Mouse (Mus musculus) kidney, adult 9 months (tissue): Measurements from ENCODE around the gene Chl1.

ENCODE experiments used
- DNase-seq: peaks from one replicate; pipeline ENCODE4 v3.0.0; 2022

Gene Chl1

DNA sequence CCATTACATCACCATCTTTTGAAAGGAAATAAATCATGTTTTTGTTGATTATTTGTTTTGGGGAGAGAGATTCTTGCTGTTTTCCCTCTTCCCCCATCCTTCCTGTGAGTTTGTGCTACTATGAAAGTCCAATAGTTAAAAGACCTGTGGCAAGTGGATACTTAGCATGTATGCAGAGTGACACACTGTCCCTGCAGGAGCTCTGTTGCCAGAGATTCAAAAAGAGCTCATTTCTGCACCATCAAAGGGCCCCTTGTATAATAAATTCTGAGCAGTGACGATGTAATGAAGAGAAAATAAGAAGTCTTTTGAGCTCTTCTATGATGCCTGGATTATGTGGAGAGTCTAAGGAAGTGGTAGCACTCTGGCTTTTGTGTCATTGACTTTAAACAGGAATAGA is 33.4 kb downstream of the Chl1 start:
- no peak for DNase-seq

DNA sequence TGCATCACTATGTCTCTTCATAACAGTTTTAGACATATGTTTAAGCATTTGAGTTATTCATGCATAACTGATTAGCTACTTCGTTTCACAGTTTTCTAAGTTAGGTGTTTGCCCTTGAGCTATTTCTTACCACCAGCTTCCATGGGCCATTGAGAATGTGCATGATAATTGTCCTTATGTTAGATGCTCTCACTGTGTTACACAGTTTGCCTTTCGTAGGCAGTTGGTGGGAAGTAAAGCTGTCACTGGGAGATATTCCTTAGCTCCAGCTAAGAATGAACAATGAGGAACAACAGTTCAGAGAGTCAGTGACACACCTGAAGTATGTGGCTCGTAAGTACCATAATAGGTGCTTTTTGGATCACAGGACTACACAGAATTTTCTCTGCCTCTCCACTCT is 35.9 kb downstream of the Chl1 start:
- no peak for DNase-seq

DNA sequence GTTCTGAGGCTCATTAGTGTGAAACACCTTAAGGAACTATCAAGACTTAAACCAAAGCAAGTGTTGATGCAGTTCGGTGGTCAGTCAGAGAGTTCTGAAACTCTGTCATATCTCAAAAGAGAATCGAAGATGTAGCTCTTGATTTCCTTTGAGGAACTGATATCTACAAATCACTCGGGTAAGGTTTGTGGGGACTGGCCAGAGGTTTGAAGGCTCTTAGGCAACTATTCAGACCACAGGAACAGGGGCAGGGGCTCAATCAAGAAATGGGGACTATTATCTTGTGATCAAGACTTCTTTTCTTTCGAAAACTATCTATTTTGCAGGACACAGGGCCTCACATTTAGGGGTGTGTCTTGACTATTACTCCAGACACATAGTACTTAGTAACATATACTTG is 39.5 kb downstream of the Chl1 start:
- DNase-seq: no peak

DNA sequence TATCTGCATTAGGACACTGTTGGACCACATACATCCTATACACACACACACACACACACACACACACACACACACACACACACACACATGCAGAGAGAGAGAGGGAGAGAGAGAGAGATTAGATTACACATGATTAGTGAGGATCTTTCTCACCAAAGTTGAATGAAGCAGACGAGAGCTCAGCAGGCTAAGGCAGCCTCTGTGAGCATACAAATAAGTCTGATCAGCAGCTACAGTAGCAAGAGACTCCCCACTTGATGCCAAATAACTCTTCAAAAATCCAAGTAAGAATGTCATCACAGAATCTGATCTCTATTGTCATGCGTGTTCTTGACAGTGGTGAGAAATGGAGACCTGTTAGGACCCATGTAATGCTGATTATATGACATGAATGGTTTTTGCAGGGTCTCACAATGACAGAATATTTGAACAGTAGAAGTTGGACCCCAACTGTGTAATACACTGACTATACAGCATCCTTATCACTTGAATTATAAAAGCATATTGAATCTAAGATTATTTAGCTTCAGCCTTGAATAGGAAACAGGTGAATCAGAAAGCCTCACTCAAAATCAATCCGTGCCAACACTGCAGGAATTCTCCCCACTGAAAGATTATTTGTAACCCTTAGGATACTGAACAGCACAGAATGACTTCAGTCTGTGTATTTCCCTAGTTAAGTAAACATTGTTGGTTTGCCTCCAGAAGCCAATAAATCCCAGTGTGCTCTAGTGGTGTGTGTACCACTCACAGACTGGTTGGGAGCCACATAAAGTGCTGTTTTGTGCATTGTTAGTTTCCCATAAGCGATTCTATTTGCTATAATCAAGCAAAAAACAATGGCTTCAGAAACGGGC is 47.9 kb downstream of the Chl1 start:
- no peak for DNase-seq

DNA sequence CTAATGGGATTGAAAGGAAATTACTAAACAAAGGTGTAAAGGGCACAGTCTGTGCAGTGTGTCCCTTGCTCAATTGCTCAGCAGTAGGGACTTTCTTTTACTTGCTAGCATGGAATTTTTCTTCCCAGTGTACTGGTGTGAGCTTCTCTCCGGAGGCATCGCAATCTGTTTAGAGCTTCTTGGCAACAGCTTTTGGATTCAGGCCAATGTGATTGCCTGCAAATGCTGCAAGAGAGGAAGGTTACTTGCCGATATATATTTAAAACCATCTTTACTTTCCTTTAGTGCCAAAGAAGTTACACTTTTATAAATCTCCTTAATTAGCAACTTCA is 48.5 kb downstream of the Chl1 start:
- no peak for DNase-seq

DNA sequence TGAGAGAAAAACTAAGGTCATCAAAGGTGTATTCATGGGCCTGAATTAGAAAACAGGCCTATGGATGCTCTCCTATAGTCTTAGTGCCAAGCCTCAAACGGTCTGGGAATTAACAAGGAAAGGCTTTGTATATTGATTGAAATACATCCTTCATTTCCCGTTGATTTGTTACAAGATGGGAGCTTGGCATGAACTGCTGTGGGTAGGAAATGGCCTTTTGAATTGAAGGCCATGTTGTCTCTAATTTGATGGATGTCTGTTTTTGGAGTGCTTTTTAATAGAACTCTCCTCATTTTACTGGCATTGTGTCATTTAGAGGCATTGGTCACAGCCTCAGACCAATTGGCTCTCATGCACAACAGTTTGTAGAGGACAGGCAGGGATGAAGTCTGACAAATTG is 49.0 kb downstream of the Chl1 start:
- DNase-seq: no peak

DNA sequence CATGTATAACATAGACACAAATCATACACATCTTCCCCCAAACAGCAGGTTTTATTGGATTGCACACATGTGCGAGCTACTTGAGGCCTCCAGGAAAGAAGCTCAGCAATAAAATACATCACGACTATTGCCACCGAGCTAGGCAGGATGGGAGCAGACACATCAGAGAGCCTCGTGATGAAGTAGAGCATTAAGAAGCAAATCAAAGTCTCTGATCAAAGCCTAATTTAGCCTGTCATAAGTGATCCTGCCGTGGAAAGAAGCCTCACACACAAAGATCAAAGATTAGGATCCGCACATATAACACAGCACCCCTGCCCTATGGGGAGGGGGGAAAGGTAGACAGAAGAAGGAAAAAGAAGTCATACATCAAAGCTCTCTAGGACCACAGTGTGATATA is 54.4 kb downstream of the Chl1 start:
- no peak for DNase-seq

DNA sequence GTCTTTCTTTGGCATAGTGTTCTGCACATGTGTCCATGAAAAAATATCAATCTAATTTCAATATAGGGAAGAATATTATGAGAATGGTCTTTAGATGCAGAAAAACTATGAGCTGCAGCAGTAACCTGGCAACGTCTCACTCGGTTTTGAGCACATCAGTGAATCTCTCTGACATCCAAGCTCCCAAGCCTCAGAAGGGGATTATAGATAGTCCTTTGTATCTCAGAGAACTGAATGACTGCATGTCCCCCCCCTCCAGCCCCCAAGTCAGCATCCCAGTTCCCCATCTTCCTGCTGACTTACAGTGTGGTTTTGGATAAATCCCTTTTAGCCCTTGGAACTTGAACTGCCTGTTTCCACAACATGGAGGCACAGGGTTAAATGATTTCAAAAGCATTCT is 56.9 kb downstream of the Chl1 start:
- DNase-seq: no peak

DNA sequence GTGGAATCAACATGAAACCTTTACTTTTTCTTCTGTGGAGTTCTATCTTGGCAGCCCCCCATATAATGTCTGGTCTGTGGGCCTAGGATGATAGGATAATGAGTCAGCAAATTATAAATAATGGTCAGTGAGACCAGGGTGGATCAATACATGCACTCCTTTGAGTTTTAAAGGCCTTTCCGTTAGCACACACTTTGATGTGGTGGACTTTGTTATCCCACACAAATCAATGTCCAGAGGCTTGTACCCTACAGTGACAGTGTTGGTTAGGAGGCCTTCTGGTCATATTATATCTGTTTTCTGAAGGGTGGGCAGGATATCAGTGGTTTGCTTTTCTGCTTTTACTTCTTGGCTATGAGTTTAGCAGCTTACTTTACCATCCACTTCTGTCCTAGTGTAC is 62.3 kb downstream of the Chl1 start:
- DNase-seq: no peak

DNA sequence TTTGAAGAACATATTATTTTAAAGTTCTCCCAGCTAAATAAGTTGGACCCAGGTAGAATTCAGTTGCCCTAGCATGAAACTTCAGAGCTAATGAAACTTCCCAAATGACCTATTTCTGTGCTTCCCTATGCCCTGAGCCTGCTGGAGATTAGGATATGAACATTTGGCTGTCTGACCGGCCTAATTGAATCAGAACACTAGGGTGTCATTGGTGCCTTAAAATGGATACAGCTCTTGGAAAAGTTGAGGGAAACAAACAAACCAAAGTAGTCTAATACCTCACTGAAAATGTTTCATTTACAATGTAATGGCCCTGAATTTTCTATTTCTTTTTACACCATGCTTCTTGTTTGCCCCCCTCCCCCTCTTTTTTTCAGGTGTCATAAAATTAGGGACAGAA is 73.8 kb downstream of the Chl1 start:
- DNase-seq: no peak

DNA sequence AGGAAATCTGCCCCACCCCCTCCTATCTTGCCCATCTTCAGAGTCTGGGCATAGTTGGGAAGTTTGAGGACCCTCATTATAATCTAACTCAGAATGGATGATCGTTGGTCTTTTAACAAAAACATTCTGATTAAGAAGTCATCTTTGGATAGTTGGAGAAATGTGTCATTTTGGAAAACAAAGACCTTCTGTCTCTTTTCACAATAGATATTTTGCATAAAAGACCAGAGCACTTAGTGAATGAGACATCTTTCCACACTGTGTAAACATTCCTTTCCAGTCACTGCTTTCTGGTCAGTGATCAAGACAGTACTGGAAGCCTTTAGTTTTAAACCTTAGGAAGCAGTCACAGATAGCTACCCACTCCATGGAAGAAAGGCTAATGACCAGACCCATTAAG is 75.3 kb downstream of the Chl1 start:
- DNase-seq: no peak

DNA sequence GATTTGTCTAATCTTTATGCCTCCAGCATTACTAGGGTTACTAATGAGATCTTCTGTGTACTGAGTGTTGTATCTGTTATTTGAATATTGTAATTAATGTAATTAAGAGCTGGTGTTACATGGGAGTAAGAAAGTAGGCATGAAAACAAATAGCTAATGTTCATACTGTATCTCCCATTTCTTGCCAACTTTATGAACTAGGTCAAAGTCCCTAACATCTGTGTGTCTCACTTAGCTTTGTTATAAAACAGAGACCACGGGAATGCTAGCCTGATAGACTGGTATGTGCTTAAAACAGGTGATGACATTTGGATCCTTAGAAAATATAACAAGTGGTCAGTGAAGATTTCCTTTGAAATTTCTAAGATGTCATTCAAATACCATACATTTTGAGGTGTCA is 75.7 kb downstream of the Chl1 start:
- DNase-seq: no peak

DNA sequence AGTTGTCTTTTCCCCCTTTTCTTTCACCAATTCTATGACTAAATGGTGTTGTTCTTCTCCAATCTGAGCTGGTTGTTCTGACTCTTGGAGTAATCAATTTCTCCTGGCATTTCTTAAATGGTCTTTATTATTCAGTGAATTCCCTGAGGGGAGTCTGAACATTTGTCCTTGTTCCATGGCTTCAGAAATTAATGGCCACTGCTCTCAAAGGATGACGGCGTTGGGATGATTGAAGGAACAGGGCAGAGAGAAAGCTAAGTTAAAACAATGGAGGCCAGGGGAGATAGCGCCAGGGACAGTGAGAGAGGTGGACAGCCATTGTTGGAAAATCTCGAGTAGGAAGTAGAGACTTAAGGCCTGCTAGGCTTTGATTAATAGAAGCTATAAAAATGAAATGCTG is 91.7 kb downstream of the Chl1 start:
- DNase-seq: no peak

DNA sequence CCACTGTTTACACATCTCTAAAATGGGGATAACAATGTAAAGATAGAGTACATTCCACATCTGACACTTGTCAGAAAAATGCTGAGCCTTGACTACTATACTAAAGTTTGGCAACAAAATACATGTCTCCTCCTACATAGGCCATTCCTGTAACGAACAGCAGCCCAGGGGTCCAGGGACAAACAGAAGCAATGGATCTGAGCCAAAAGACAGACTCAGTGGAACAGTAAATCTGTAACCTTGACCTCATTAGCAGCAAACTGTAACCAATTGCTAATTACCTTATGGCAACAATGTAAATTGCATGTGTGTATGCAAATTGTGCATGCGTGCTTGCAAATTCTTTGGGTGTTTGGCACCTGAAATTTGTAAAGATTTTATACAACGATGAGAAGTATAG is 100.3 kb downstream of the Chl1 start:
- DNase-seq: no peak

DNA sequence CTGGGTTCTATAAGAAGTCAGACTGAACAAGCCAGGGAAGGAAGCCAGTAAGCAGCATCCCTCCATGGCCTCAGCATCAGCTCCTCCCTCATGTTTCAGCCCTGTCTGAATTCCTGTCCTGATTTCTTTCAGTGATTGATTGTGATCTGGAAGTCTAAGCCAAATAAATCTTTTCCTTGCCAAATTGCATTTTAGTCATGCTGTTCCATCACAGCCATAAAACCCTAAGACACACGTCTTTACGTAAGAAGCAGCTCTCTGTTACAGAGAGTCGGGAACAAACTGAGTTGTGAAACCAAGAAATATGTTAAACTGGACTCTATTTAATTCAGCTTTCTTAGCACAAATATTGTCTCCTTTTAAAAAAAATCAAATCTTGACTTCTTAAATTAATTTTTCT is 102.2 kb downstream of the Chl1 start:
- no peak for DNase-seq

DNA sequence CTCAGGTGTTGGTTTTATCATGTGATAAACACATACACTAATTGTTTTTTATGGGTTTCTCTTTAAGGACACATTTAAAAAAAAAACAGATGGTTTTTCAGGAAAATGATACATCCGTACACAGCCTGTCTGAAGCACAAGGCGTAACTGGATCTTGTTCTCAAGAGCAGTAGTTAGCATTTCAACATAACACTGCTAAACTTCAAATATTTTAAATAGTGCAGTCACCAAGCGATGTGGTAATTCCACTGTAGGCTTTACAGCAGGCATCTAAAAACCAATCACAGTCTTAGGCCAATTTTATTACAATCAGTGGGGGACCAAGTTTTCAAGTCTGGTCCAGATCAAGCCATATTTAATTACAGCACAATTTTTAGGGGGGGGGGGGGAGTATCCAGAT is 103.3 kb downstream of the Chl1 start:
- DNase-seq: no peak

DNA sequence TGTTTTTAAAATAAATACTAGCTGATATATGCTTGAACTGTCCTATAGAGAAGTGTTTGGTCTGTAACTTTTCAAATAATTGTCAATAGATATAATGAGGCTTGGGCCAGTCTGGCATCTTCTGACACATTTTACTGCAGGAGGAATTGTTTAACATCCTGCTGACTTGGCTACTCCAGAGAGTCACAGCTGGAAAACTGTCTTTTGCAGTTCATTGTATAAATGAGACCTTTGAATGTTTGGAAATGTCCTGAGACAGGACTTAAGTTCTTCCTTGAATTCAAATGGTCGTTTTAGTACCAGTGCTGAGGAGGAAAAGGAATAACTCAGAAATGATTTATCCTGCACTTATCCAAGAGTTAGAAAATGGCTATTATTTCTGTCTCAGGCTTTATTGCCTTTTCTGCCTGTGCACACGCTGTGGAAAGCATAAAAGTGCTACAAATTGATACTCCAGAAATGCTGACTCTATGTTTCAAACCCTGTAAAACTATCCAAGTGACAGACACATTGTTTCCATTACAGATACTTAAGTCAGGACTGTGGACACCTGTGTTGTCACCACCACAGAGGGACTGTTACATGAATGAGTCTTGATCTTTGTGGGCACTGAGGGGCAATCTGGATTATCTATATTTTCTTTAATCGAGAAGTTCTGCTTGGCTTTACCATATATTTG is 105.7 kb downstream of the Chl1 start:
- DNase-seq: no peak

DNA sequence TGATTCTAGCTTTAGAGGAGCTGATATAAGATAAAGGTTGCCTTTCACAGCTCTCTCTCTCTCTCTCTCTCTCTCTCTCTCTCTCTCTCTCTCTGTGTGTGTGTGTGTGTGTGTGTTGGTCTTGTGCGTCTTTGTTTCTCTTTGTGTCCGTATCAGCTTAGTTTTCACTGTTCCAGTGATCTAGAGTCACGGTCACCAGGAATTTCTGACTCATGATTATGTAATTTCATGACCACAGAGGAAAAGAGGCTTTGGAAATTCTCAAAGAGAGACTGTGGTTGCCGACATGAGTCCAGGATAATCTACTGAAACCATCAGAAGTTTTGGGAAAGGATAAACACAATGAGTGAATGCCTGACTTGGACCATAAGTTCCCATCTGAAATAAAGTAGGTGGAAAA is 110.5 kb downstream of the Chl1 start:
- DNase-seq: no peak

DNA sequence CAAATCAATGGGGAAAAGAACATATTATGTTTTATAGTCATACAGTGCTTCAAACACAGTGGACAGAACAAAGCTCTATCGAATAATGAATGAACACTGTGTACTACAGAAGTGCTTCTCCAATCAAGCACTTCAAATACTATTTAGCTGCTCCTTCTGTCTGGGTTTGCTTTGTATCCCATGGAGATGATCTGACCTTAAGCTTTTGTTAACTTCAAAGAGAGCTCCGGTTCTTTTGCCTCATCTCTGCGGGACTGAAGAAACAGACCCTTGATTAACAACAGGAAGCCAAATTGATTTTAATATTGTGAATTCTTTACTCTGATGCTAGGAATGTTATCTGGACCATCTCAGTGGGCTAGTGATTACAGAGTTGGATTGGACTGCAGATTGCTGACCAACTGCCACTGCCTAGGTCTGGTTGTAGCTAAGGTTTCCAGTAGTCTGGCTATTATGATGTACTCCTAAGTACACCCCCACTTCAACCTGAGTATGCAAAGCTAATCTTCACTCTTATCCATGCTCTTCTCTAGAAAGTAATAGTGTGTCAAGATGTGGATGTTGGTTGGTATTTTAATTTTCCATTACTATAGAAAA is 111.8 kb downstream of the Chl1 start:
- no peak for DNase-seq

DNA sequence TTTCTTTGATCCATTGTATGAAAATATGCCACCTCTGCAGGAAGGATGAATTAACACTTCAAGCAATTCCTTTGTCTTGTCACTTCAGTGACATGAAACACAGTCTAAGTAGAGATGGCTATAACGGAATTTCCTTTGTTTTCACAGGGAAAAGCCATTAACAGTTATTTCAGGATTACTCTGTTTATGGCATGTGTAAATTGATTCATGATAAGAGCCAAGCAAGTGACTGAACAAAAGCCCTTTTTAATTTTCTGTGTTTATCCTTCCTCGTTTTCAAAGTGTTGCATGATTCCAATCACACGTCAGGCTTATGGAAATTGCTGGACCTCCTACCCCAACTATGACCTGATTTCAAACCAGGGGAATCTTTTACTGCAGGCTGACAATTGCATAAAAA is 122.5 kb downstream of the Chl1 start:
- DNase-seq: no peak

DNA sequence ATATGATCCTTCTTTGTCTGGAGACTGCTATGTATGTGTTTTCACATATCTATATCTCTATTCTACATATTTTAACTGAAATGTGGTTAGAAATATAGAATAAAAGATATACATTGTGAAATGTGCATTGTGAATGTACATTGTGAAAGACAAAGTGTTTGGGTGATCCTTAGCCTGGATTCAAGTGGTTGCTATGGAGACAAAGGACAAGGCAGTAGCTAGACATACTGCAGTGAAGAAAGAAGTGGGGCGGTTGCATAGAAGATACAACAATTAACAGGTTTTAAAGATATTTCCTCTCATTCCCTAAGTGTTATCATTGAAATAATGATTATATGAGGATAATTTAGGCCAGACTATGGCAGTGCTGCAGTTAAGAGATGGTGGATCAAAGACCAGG is 146.4 kb downstream of the Chl1 start:
- DNase-seq: no peak

DNA sequence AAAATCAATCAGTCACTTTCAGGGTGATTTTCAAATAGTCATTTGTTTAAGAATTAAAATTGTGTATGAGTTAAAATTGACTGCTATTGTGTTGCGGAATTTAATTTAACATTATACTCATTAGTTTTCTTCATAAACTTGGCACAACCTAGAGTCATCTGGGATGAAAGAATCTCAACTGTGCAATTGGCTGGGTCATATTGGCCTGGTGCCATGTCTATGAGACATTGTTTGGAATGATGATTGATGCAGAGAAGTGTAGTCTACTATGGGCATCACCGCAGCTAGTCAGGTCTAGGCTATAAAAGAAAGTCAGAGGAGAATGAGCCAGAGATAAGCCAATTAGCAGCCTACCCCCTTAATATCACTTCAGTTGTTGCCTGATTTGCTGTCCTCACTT is 148.8 kb downstream of the Chl1 start:
- DNase-seq: no peak

DNA sequence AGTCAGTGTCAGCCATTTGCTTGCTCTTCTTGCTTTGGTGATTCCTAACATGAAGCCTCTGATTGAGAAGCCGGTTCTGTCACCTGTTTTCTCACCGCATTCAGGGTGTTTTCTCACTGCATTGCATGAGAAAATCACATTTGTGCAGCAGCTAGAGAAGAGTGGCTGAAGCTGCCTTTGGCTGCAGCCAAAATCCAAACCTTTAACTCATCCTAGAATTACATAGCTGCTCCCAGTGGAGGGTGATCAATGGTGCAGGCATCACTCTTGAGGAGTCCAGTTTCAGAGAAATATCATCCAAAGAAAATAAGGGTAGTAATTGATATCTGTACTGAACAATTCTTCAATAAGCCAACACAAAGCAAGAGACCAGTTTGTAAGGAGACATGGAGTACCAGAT is 154.8 kb downstream of the Chl1 start:
- no peak for DNase-seq

DNA sequence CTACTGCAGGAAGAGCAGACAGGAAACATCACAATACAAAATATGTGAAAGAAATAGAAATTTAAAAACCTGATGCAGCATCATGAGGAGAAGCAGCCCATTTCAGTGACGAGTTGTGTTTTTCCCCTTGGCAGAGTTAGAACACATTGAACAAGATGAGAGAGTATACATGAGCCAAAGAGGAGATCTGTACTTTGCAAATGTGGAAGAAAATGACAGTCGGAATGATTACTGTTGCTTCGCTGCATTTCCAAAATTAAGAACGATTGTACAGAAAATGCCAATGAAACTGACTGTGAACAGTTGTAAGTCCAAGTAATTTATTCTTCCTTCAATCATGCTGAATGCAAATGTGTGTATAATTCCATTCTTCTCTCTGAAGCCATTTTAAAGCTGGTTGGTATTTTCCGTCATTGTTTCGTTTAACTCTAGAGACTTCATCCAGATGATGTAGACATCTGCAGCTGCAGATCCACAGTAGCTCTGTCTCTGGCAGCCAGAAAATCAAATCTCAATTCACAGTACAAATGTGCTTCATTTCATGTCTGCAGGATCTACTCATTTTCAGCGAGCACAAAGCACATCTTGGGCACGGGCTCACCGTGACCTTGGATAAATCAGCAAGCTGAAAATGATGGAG is 155.4 kb downstream of the Chl1 start:
- DNase-seq: no peak
